Mouse (Mus musculus) heart, adult 2 months (tissue): ENCODE measurements around the gene Rpn2.

Experiments
- CTCF ChIP-seq: fragments of 200-600 bp; IDR thresholded peaks from 2 replicates; pipeline ENCODE4 v1.8.1; 2022; ENCODE audit warnings: antibody characterized with exemption, mild to moderate bottlenecking, moderate library complexity
- POLR2A ChIP-seq: fragments of 200-500 bp; IDR thresholded peaks from 2 replicates; pipeline ENCODE4 v1.6.1; 2011; ENCODE audit warnings: mild to moderate bottlenecking, low read depth, low read length, control low read depth; ENCODE audit not compliant: insufficient read depth

DNA sequence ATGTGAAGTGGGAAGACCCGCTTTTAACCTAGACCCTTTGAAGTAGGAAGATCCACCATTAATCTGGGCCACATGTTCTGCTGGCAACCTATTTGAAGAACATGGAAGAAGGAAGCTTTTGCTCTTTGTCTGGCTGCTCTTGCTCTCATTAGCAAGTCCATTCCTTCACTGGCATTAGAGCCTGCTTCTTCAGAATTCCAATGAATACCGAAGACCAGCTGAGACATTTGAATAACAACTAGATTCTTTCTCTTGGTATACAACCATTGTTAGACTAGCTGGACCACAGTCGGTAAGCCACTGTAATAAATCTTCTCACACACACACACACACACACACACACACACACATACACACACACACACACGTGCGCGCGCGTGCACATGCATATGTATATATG, 42.9 kb upstream of the Rpn2 start:
- TF ChIP-seq CTCF, result no peak
- TF ChIP-seq POLR2A, result no peak
